Mouse (Mus musculus) bone marrow, adult 2 months (tissue): ENCODE measurements around the gene Tmem115.

Experiments used
- CTCF ChIP-seq: fragments of 200-500 bp; IDR thresholded peaks from 2 replicates; pipeline ENCODE4 v1.5.1; 2011; ENCODE audit warnings: low read length, control low read depth; ENCODE audit not compliant: control insufficient read depth, insufficient read depth
- POLR2A ChIP-seq: fragments of 200-500 bp; IDR thresholded peaks from 2 replicates; pipeline ENCODE4 v1.6.1; 2011; ENCODE audit warnings: low read depth, mild to moderate bottlenecking, control low read depth, low read length, borderline replicate concordance; ENCODE audit not compliant: control insufficient read depth

DNA sequence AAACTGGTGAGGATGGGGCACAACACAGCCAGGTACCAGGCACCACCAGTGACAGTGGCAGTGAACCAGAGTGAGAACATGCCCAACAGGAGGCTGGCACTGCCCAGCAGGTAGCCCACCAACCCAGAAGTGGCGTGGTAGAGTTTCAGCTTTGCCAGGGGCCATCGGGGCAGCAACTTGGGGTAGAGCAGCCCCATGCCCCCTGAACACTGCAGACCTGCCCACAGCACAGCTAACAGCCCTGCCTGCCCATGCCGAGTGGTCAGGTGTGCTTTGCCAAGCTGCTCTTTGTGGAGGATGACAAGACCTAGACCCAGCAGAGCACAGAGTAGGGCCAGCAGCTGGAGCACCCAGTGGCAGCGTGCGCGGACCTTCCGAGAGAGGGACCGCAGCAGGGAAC lies 6.2 kb downstream of the Tmem115 start:
- TF ChIP-seq POLR2A (0 out of 2 replicates have a peak, but pooled peaks have one; percentile 5), CTCF (no peak)
